Mouse (Mus musculus) right cerebral cortex, postnatal 10 days (tissue): ENCODE measurements around the gene Myo1e.

Experiments used
- DNase-seq, 2 experiments: peaks; one replicate each; pipeline ENCODE4 v3.0.0; 2021; ENCODE audit warnings: low spot score in 2 of 2

The Myo1e gene

GRCm38 (mm10) chr9:70220461-70221170, 13.5 kb downstream of the Myo1e start:
- no peak for DNase-seq

- no peak for DNase-seq
Observed at GRCm38 (mm10) chr9:70223142-70223541, 16.0 kb downstream of the Myo1e start.

- no peak for DNase-seq
Observed at GRCm38 (mm10) chr9:70224046-70224445, 16.9 kb downstream of the Myo1e start.

- no peak for DNase-seq
Observed at GRCm38 (mm10) chr9:70226359-70226758, 19.2 kb downstream of the Myo1e start.

GRCm38 (mm10) chr9:70229823-70230222, 22.7 kb downstream of the Myo1e start:
- no peak for DNase-seq

- DNase-seq = no peak
Observed at GRCm38 (mm10) chr9:70232044-70233010, 25.2 kb downstream of the Myo1e start.

GRCm38 (mm10) chr9:70237136-70237535, 30.0 kb downstream of the Myo1e start:
- DNase-seq = no peak

GRCm38 (mm10) chr9:70237561-70237960, 30.4 kb downstream of the Myo1e start:
- DNase-seq = no peak

GRCm38 (mm10) chr9:70238391-70238790, 31.2 kb downstream of the Myo1e start:
- DNase-seq = no peak

- no peak for DNase-seq
Observed at GRCm38 (mm10) chr9:70239229-70239628, 32.1 kb downstream of the Myo1e start.

GRCm38 (mm10) chr9:70240703-70241410, 33.7 kb downstream of the Myo1e start:
- DNase-seq = no peak

GRCm38 (mm10) chr9:70241411-70241961, 34.3 kb downstream of the Myo1e start:
- DNase-seq = no peak

- no peak for DNase-seq
Observed at GRCm38 (mm10) chr9:70242112-70242862, 35.1 kb downstream of the Myo1e start.

GRCm38 (mm10) chr9:70243241-70243640, 36.1 kb downstream of the Myo1e start:
- DNase-seq = no peak

GRCm38 (mm10) chr9:70243708-70244107, 36.6 kb downstream of the Myo1e start:
- no peak for DNase-seq

GRCm38 (mm10) chr9:70244115-70244514, 37.0 kb downstream of the Myo1e start:
- DNase-seq = no peak

- no peak for DNase-seq
Observed at GRCm38 (mm10) chr9:70245040-70245439, 37.9 kb downstream of the Myo1e start.

- no peak for DNase-seq
Observed at GRCm38 (mm10) chr9:70246427-70246826, 39.3 kb downstream of the Myo1e start.

- DNase-seq = no peak
Observed at GRCm38 (mm10) chr9:70248046-70248445, 40.9 kb downstream of the Myo1e start.

GRCm38 (mm10) chr9:70248826-70249225, 41.7 kb downstream of the Myo1e start:
- no peak for DNase-seq
